Mouse (Mus musculus) erythroblast, embryonic 14.5 days (primary cell): ENCODE measurements around the gene Zbtb14.

Source experiments
- GATA1 ChIP-seq: IDR thresholded peaks from 2 replicates; pipeline ENCODE4 v1.6.1; 2012; ENCODE audit warnings: low read length, inconsistent platforms, mixed read lengths
- TAL1 ChIP-seq: IDR thresholded peaks from 3 replicates; pipeline ENCODE4 v1.6.1; 2012; ENCODE audit warnings: low read length, inconsistent platforms, mixed read lengths

DNA sequence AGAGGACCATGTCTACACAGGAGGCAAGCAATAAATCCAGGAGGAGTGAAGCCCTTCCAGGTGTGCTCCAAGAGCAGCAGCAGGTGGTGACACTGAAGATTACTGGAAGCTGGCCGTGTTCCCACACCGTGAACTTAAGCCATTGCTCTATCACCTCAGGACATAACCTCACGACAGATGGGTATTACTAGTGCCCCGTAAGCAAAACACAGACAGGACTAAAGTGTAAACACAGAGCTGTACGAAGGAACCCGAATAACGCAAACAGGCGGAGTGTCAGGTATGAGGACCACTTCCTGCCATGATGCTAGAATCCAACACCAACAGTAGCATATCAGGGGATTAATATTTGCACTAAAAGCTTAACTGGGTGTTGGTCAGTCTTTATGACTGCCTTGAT, 2.0 kb upstream of the Zbtb14 start:
- TF ChIP-seq TAL1 (no peak), GATA1 (no peak)
